Mouse (Mus musculus): ENCODE measurements at regions not wholly inside any gene's neighbourhood (a gene's known extent, or its start where the extent isn't known, plus 50 kb on each side); places are given as distances from the start of the nearest gene placed in this dataset.

- H3K4me2 ChIP-seq (replicated peaks), result no peak overlapping the region
- H3K27ac ChIP-seq, result no peak overlapping the region
- no peaks in the 10 kb centered on the region for H3K36me3 ChIP-seq (replicated peaks; ENCODE audit: control insufficient read depth, insufficient read depth)
- no peak; the same call in 1 of the 2 replicates for ATAC-seq (ENCODE audit: low FRiP score)
- H3K9me3 ChIP-seq (ENCODE audit: control insufficient read depth, low read length), result no peaks in the 10 kb centered on the region
- H3K27me3 ChIP-seq (ENCODE audit: control insufficient read depth, insufficient read depth, low read length), result no peaks in the 10 kb centered on the region
- no peaks in the 10 kb centered on the region for H3K4me1 ChIP-seq (replicated peaks; ENCODE audit: control insufficient read depth, insufficient read depth, low read length)
- no peak overlapping the region for H3K4me3 ChIP-seq (replicated peaks; ENCODE audit: low read length)
- WGBS, result 41% methylated on average over 9 of the region's 9 CpGs
- H3K9ac ChIP-seq, result no peak overlapping the region
- DNase-seq (ENCODE audit: low spot score), result no peak
These were observed 1372.9 kb upstream of the Tenm4 start for GRCm38 (mm10) chr7:94798101-94798500.

- no peaks in the 10 kb centered on the region for H3K4me1 ChIP-seq (replicated peaks; ENCODE audit: control insufficient read depth, insufficient read depth, low read length)
- no peaks in the 10 kb centered on the region for H3K27me3 ChIP-seq (ENCODE audit: control insufficient read depth, insufficient read depth, low read length)
- whole genome bisulfite sequencing, result 99% methylated on average over 4 of the region's 4 CpGs
- DNase-seq (ENCODE audit: low spot score), result no peak
- no peaks in the 10 kb centered on the region for H3K9me3 ChIP-seq (ENCODE audit: control insufficient read depth, low read length)
- H3K4me3 ChIP-seq (replicated peaks; ENCODE audit: low read length), result no peak overlapping the region
- H3K36me3 ChIP-seq (replicated peaks; ENCODE audit: control insufficient read depth, insufficient read depth), result no peaks in the 10 kb centered on the region
- H3K4me2 ChIP-seq (replicated peaks), result no peak overlapping the region
- H3K9ac ChIP-seq, result no peak overlapping the region
- no peak overlapping the region for H3K27ac ChIP-seq
- no peak for ATAC-seq (ENCODE audit: low FRiP score)
These were observed 1329.8 kb upstream of the Tenm4 start for GRCm38 (mm10) chr7:94841197-94841596.

- Histone ChIP-seq H3K36me3 (replicated peaks; ENCODE audit: control insufficient read depth, insufficient read depth) (peaks cover 2% of the 10 kb centered on the region; the same call in 1 of the 2 replicates), H3K4me3 (replicated peaks; ENCODE audit: low read length) (no peak overlapping the region), H3K4me2 (replicated peaks) (no peak overlapping the region), H3K9ac (no peak overlapping the region), H3K4me1 (replicated peaks; ENCODE audit: control insufficient read depth, insufficient read depth, low read length) (no peaks in the 10 kb centered on the region), H3K27ac (no peak overlapping the region), H3K27me3 (ENCODE audit: control insufficient read depth, insufficient read depth, low read length) (no peaks in the 10 kb centered on the region), H3K9me3 (ENCODE audit: control insufficient read depth, low read length) (no peaks in the 10 kb centered on the region)
- no peak for DNase-seq (ENCODE audit: low spot score)
- 94% methylated on average over 13 of the region's 13 CpGs for WGBS
- ATAC-seq (ENCODE audit: low FRiP score), result no peak
These were observed 1319.7 kb upstream of the Tenm4 start for GRCm38 (mm10) chr7:94851360-94851759.

- Histone ChIP-seq H3K9ac (no peak overlapping the region), H3K9me3 (ENCODE audit: control insufficient read depth, low read length) (no peaks in the 10 kb centered on the region), H3K27ac (no peak overlapping the region), H3K36me3 (replicated peaks; ENCODE audit: control insufficient read depth, insufficient read depth) (no peaks in the 10 kb centered on the region), H3K4me3 (replicated peaks; ENCODE audit: low read length) (no peak overlapping the region), H3K27me3 (ENCODE audit: control insufficient read depth, insufficient read depth, low read length) (no peaks in the 10 kb centered on the region), H3K4me1 (replicated peaks; ENCODE audit: control insufficient read depth, insufficient read depth, low read length) (no peaks in the 10 kb centered on the region), H3K4me2 (replicated peaks) (no peak overlapping the region)
- WGBS, result 83% methylated on average over 2 of the region's 2 CpGs
- DNase-seq (ENCODE audit: low spot score), result no peak
- no peak for ATAC-seq (ENCODE audit: low FRiP score)
These were observed 1314.4 kb upstream of the Tenm4 start for GRCm38 (mm10) chr7:94856636-94857035.

- H3K36me3 ChIP-seq (replicated peaks; ENCODE audit: control insufficient read depth, insufficient read depth), result no peaks in the 10 kb centered on the region
- H3K27ac ChIP-seq, result no peak overlapping the region
- no peak for DNase-seq (ENCODE audit: low spot score)
- no peak for ATAC-seq (ENCODE audit: low FRiP score)
- WGBS, result 50% methylated on average over 2 of the region's 2 CpGs
- H3K27me3 ChIP-seq (ENCODE audit: control insufficient read depth, insufficient read depth, low read length), result no peaks in the 10 kb centered on the region
- H3K9me3 ChIP-seq (ENCODE audit: control insufficient read depth, low read length), result no peaks in the 10 kb centered on the region
- H3K9ac ChIP-seq, result no peak overlapping the region
- no peaks in the 10 kb centered on the region for H3K4me1 ChIP-seq (replicated peaks; ENCODE audit: control insufficient read depth, insufficient read depth, low read length)
- H3K4me2 ChIP-seq (replicated peaks), result no peak overlapping the region
- no peak overlapping the region for H3K4me3 ChIP-seq (replicated peaks; ENCODE audit: low read length)
These were observed 1280.2 kb upstream of the Tenm4 start for GRCm38 (mm10) chr7:94890711-94891430.

- H3K9ac ChIP-seq, result no peak overlapping the region
- WGBS, result 51% methylated on average over 3 of the region's 3 CpGs
These were observed 1273.0 kb upstream of the Tenm4 start for GRCm38 (mm10) chr7:94898088-94898487.

GRCm38 (mm10) chr7:94926547-94927123 lies 1244.4 kb upstream of the Tenm4 start:
- Histone ChIP-seq H3K9ac (no peak overlapping the region), H3K27me3 (ENCODE audit: control insufficient read depth, insufficient read depth, low read length) (no peaks in the 10 kb centered on the region), H3K4me3 (replicated peaks; ENCODE audit: low read length) (no peak overlapping the region), H3K4me1 (replicated peaks; ENCODE audit: control insufficient read depth, insufficient read depth, low read length) (no peaks in the 10 kb centered on the region), H3K4me2 (replicated peaks) (no peak overlapping the region), H3K9me3 (ENCODE audit: control insufficient read depth, low read length) (no peaks in the 10 kb centered on the region), H3K27ac (no peak overlapping the region), H3K36me3 (replicated peaks; ENCODE audit: control insufficient read depth, insufficient read depth) (no peaks in the 10 kb centered on the region)
- no peak for DNase-seq (ENCODE audit: low spot score)
- WGBS, result 50% methylated on average over 3 of the region's 3 CpGs
- ATAC-seq (ENCODE audit: low FRiP score), result no peak

More at GRCm38 (mm10) chr7:94898088-94898487, 1273.0 kb upstream of the Tenm4 start:
- DNase-seq (ENCODE audit: low spot score) (no peak), ATAC-seq (ENCODE audit: low FRiP score) (no peak)
- Histone ChIP-seq H3K4me3 (replicated peaks; ENCODE audit: low read length) (no peak overlapping the region), H3K4me1 (replicated peaks; ENCODE audit: control insufficient read depth, insufficient read depth, low read length) (no peaks in the 10 kb centered on the region), H3K4me2 (replicated peaks) (no peak overlapping the region), H3K27me3 (ENCODE audit: control insufficient read depth, insufficient read depth, low read length) (no peaks in the 10 kb centered on the region), H3K36me3 (replicated peaks; ENCODE audit: control insufficient read depth, insufficient read depth) (no peaks in the 10 kb centered on the region), H3K9me3 (ENCODE audit: control insufficient read depth, low read length) (no peaks in the 10 kb centered on the region), H3K27ac (no peak overlapping the region)

- Histone ChIP-seq H3K4me2 (replicated peaks) (no peak overlapping the region), H3K36me3 (replicated peaks; ENCODE audit: control insufficient read depth, insufficient read depth) (no peaks in the 10 kb centered on the region), H3K27ac (no peak overlapping the region), H3K27me3 (ENCODE audit: control insufficient read depth, insufficient read depth, low read length) (no peaks in the 10 kb centered on the region), H3K4me1 (replicated peaks; ENCODE audit: control insufficient read depth, insufficient read depth, low read length) (no peaks in the 10 kb centered on the region), H3K9me3 (ENCODE audit: control insufficient read depth, low read length) (no peaks in the 10 kb centered on the region), H3K9ac (no peak overlapping the region), H3K4me3 (replicated peaks; ENCODE audit: low read length) (no peak overlapping the region)
- DNase-seq (ENCODE audit: low spot score) (no peak), ATAC-seq (ENCODE audit: low FRiP score) (peak; percentile 71)
- WGBS, result 26% methylated on average over 2 of the region's 2 CpGs
These were observed 1207.2 kb upstream of the Tenm4 start for GRCm38 (mm10) chr7:94963758-94964299.

- H3K9me3 ChIP-seq (ENCODE audit: control insufficient read depth, low read length), result no peaks in the 10 kb centered on the region
- DNase-seq (ENCODE audit: low spot score), result no peak
- no peak overlapping the region for H3K4me2 ChIP-seq (replicated peaks)
- no peaks in the 10 kb centered on the region for H3K4me1 ChIP-seq (replicated peaks; ENCODE audit: control insufficient read depth, insufficient read depth, low read length)
- H3K27me3 ChIP-seq (ENCODE audit: control insufficient read depth, insufficient read depth, low read length), result no peaks in the 10 kb centered on the region
- H3K27ac ChIP-seq, result no peak overlapping the region
- ATAC-seq (ENCODE audit: low FRiP score), result no peak
- H3K9ac ChIP-seq, result no peak overlapping the region
- H3K4me3 ChIP-seq (replicated peaks; ENCODE audit: low read length), result no peak overlapping the region
- H3K36me3 ChIP-seq (replicated peaks; ENCODE audit: control insufficient read depth, insufficient read depth), result no peaks in the 10 kb centered on the region
These were observed 1203.4 kb upstream of the Tenm4 start for GRCm38 (mm10) chr7:94967601-94968000.

Data from hindbrain, embryonic 14.5 days (tissue).